16 mouse cellular contexts compared by ENCODE assay signal in genomic region chr16:33494374-33494773, GRCm38 (mm10).
"Had no signal": no experiment of that assay in that cellular context is flagged by ENCODE, and none has a peak within 500 bp of the region (broad histone marks: within the 10 kb centered on the region; RNA-seq: fewer than 3 reads in every experiment).

No protein-coding gene starts in this region.

- H3K27ac ChIP-seq: neural tube, embryonic 13.5 days; neural tube, embryonic 15.5 days; stomach, embryonic 15.5 days; stomach, postnatal 0 days had no signal

- H3K4me3 ChIP-seq: neural tube, embryonic 13.5 days; neural tube, embryonic 15.5 days; stomach, embryonic 15.5 days had no signal

- DNase-seq: retina, postnatal 1 day; right cerebral cortex, adult 18-20 months; right cerebral cortex, postnatal 14 days; right cerebral cortex, postnatal 25 days; right cerebral cortex, postnatal 4 days; spleen, adult 18-20 months; thymus, adult 18-20 months; thymus, adult 2 months; thymus, postnatal 14 days; thymus, postnatal 25 days; thymus, postnatal 36 days; thymus, postnatal 4 days had no signal

- H3K4me2 ChIP-seq: neural tube, embryonic 13.5 days; neural tube, embryonic 15.5 days; stomach, embryonic 15.5 days had no signal

- H3K27me3 ChIP-seq: neural tube, embryonic 13.5 days; neural tube, embryonic 15.5 days; stomach, embryonic 15.5 days had no signal

- H3K9ac ChIP-seq: neural tube, embryonic 13.5 days; neural tube, embryonic 15.5 days; stomach, embryonic 15.5 days had no signal

- H3K4me1 ChIP-seq: neural tube, embryonic 13.5 days; neural tube, embryonic 15.5 days; stomach, embryonic 15.5 days had no signal

- H3K9me3 ChIP-seq: neural tube, embryonic 13.5 days; neural tube, embryonic 15.5 days; stomach, embryonic 15.5 days had no signal
